Mouse (Mus musculus) neural tube, embryonic 10.5 days (tissue): Measurements from ENCODE around the gene Rpl7a.

Experiments used
- DNase-seq: peaks from one replicate; pipeline ENCODE4 v3.0.0-alpha.2; 2017; ENCODE audit warnings: low spot score; ENCODE audit errors: extremely low spot score

Gene Rpl7a

DNA sequence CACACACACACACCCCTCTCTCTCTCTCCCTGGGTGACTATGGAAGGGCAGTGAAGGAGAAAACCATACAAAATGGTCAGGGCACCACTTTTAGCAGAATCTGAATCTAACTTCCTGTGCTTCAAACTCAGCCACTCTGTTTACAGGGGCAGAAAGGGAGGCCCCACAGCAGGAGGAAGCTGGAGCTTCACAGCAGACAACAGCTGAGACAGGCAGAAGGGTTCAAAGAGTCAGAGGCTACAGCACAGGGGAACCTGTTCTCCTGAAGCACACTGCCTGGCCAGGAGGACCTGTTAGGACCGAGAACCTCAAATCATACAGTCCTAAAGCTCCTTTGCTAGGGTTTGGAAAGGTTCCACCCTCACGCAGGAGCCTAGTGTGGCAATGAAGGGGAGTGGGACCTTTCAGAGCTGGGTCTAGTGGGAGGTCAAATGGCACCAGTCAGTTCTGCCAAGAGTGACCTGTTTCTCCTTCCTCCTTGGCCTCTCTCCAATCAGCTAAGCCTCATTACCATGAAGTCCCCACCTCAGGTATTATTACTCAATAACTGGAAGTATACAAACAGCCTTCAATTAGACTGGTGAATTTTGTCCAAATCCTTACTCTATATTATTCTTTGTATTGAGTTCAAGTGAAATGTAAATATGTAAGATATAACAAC is 44.3 kb downstream of the Rpl7a start:
- DNase-seq, result no peak

GRCm38 (mm10) chr2:26956811-26957487 is 46.4 kb downstream of the Rpl7a start:
- DNase-seq, result no peak

- DNase-seq, result no peak
Measured at GRCm38 (mm10) chr2:26957488-26957859, 46.9 kb downstream of the Rpl7a start.

DNA sequence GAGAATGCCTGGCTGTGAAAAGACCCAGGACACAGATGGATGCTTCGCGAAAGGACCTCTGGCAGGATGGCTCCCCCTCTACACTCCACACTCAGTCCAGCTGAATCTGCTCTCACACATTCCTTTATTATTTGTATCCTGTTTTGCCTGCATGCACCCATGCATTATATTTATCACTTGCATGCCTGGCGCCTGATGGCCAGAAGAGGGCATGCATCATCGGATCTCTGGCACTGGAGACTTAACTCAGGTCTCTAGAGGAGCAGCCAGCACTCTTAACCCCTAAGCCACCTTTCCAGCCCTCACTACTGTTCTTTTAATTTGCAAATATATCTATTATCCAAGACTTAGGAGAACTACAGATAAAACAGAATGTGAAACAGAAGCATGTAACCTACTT is 50.2 kb downstream of the Rpl7a start:
- no peak for DNase-seq
